Mouse (Mus musculus): Measurements from ENCODE around the gene Zpbp2.
A peak's percentile ranks its signal among the peaks of the same experiment; 100 is the strongest.
"Not testable (repeated sequence)": the region's sequence is repeated elsewhere in the genome, so short reads cannot be mapped to it uniquely, and the experiment has no call there.

Gene Zpbp2

GRCm38 (mm10) chr11:98590548-98591445 is 39.9 kb downstream of the Zpbp2 start:
- no peak for DNase-seq (ENCODE audit: low spot score)

- no peak for DNase-seq (ENCODE audit: low spot score)
These were observed 44.1 kb downstream of the Zpbp2 start for GRCm38 (mm10) chr11:98595021-98595420.

- no peak for DNase-seq (ENCODE audit: low spot score)
These were observed 44.6 kb downstream of the Zpbp2 start for GRCm38 (mm10) chr11:98595473-98595872.

- no peak for DNase-seq (ENCODE audit: low spot score)
These were observed 45.1 kb downstream of the Zpbp2 start for GRCm38 (mm10) chr11:98595955-98596354.

GRCm38 (mm10) chr11:98597363-98597762 is 46.5 kb downstream of the Zpbp2 start:
- DNase-seq (ENCODE audit: low spot score) = no peak

GRCm38 (mm10) chr11:98597991-98598390 is 47.1 kb downstream of the Zpbp2 start, which contains the start of gene Lrrc3c:
Gene Lrrc3c, plus strand, starts transcription at chr11:98598291.
- no peak for DNase-seq (ENCODE audit: low spot score)

GRCm38 (mm10) chr11:98598851-98599290 is 48.0 kb downstream of the Zpbp2 start:
- DNase-seq (ENCODE audit: low spot score) = no peak

GRCm38 (mm10) chr11:98599291-98599690 is 48.4 kb downstream of the Zpbp2 start:
- DNase-seq (ENCODE audit: low spot score) = no peak

- no peak for DNase-seq (ENCODE audit: low spot score)
These were observed 51.3 kb downstream of the Zpbp2 start for GRCm38 (mm10) chr11:98602090-98602690.

- no peak for DNase-seq (ENCODE audit: low spot score)
These were observed 53.1 kb downstream of the Zpbp2 start for GRCm38 (mm10) chr11:98603953-98604352.

GRCm38 (mm10) chr11:98604911-98605310 is 54.0 kb downstream of the Zpbp2 start:
- not testable (repeated sequence) for DNase-seq (ENCODE audit: low spot score)

GRCm38 (mm10) chr11:98606763-98607162 is 55.9 kb downstream of the Zpbp2 start:
- peak; percentile 31 for DNase-seq (ENCODE audit: low spot score)

All from left cerebral cortex, adult 11 months (tissue).